Mouse (Mus musculus): ENCODE measurements at regions not wholly inside any gene's neighbourhood (a gene's known extent, or its start where the extent isn't known, plus 50 kb on each side); places are given as distances from the start of the nearest gene placed in this dataset.

DNA sequence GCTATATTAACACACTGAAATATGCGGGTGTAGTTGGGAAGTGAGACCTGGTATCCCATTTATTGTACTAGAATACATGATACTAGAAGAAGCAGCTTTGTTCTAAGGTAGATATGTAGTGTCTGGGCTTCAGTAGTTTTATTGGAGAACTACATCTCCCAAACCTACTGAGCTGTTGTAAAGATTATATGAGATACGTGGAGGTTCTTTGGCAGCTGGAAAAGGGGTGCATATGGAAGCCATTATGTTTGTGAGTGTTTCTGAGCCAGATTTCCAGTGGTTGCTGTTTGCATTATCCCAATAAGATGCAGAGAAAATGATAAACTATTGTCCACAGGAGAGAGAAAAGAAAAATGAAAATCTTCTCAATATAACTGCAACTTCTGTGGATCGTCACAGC, 171.1 kb upstream of the Ccdc54 start:
- TF ChIP-seq CTCF (IDR thresholded peaks at IDR 0.05; ENCODE audit: insufficient read depth, low read depth, low read length): no peak
- no peak for TF ChIP-seq POLR2A (IDR thresholded peaks at IDR 0.05; ENCODE audit: insufficient read depth, low read depth, low read length)

All from olfactory bulb, adult 2 months (tissue).